Mouse (Mus musculus): Measurements from ENCODE around the gene Parva. TPM values are rescaled to one million over a fixed set of nuclear protein-coding genes. Genes with fewer than 3 reads are reported as not detected.

Parva gene
- polyA plus RNA-seq, 1 experiment from 2014 or later: 83.3 TPM

GRCm38 (mm10) chr7:112614791-112615668, 187.7 kb downstream of the Parva start:
- Histone ChIP-seq H3K9me3 (replicated peaks; ENCODE audit: control insufficient read depth, low read length) (no peaks in the 10 kb centered on the region), H3K9ac (ENCODE audit: low read depth, low read length) (no peak overlapping the region), H3K27ac (ENCODE audit: low read depth, low read length) (no peak overlapping the region), H3K4me3 (ENCODE audit: low read depth, low read length) (no peak overlapping the region), H3K4me1 (ENCODE audit: control insufficient read depth, insufficient read depth, low read length) (0 out of 2 replicates have a peak, but pooled peaks cover 3% of the 10 kb centered on the region), H3K36me3 (ENCODE audit: control insufficient read depth, insufficient read depth, low read length) (no peaks in the 10 kb centered on the region), H3K27me3 (ENCODE audit: control insufficient read depth, insufficient read depth, low read length) (no peaks in the 10 kb centered on the region), H3K4me2 (no peak overlapping the region)
- WGBS (ENCODE audit: insufficient replicate concordance): 59% methylated on average over 10 of the region's 10 CpGs
- no peak for ATAC-seq (replicated peaks; ENCODE audit: insufficient number of reproducible peaks, low FRiP score, low TSS enrichment)

DNA sequence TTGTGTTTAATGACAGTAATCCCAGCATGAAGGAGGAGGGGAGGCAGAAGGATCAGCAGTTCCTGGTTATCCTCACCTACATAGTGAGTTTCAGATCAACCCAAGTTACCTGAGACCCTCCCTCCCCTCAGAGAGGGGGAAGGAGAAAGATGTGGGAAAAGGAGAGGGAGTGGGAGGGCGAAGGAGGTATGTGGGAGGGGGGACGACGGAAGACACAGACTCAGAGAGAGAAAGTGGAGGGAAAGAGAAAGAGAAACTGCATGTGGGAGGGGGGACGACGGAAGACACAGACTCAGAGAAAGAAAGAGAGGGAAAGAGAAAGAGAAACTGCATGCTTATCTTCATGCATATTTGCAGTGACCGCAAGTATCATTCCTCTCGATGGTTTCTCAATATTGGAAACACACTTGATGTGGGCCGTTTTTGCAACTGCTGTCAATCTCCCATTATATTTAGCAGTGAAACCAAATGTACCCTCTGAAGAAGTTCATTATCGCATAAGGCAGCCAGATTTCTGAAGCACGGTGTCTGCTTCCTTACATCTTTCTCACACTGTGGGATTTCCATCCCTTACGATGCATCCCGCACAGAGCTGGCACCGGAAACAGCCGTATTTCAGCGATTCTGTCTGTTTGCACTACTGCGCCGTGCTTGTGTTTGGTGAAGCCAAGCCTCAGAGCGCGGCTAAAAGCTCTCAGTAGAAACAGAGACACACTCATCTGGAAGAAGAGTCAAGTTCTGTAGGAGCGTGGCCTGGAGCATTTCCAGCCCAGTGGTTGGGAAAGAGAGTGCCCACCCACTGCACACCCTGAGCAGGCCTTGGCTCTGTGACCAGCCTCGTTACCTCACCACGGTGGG, 193.2 kb downstream of the Parva start:
- Histone ChIP-seq H3K27me3 (ENCODE audit: control insufficient read depth, insufficient read depth, low read length) (no peaks in the 10 kb centered on the region), H3K27ac (ENCODE audit: low read depth, low read length) (no peak overlapping the region), H3K36me3 (ENCODE audit: control insufficient read depth, insufficient read depth, low read length) (no peaks in the 10 kb centered on the region), H3K9ac (ENCODE audit: low read depth, low read length) (no peak overlapping the region), H3K9me3 (replicated peaks; ENCODE audit: control insufficient read depth, low read length) (no peaks in the 10 kb centered on the region), H3K4me3 (ENCODE audit: low read depth, low read length) (no peak overlapping the region), H3K4me1 (ENCODE audit: control insufficient read depth, insufficient read depth, low read length) (0 out of 2 replicates have a peak, but pooled peaks cover 6% of the 10 kb centered on the region), H3K4me2 (no peak overlapping the region)
- no peak for ATAC-seq (replicated peaks; ENCODE audit: insufficient number of reproducible peaks, low FRiP score, low TSS enrichment)
- WGBS (ENCODE audit: insufficient replicate concordance): 78% methylated on average over 22 of the region's 22 CpGs

DNA sequence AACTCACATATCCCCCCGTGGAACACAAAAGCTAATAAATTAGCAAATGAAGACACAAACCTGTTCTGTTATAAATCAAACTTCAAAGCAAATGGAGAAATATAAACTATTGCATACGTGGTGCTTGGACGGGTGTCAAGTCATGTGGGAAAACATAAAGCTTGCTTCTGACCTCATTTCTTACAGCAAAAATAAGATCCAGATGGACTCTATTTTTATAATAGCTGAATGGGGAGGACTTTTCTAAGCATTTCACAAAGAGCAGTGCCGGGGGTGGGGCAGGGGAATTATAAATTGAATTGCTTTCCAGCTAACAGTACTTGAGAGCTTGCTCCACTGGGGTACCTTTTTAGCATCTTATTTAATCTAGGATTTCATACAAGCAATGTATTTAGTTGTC, 200.2 kb downstream of the Parva start:
- WGBS (ENCODE audit: insufficient replicate concordance): 78% methylated on average over 4 of the region's 4 CpGs
- H3K9me3 ChIP-seq (replicated peaks; ENCODE audit: control insufficient read depth, low read length): no peaks in the 10 kb centered on the region
- H3K27me3 ChIP-seq (ENCODE audit: control insufficient read depth, insufficient read depth, low read length): no peaks in the 10 kb centered on the region
- no peak overlapping the region for H3K4me2 ChIP-seq
- H3K9ac ChIP-seq (ENCODE audit: low read depth, low read length): no peak overlapping the region
- H3K4me3 ChIP-seq (ENCODE audit: low read depth, low read length): no peak overlapping the region
- H3K4me1 ChIP-seq (ENCODE audit: control insufficient read depth, insufficient read depth, low read length): no peaks in the 10 kb centered on the region
- no peak overlapping the region for H3K27ac ChIP-seq (ENCODE audit: low read depth, low read length)
- no peaks in the 10 kb centered on the region for H3K36me3 ChIP-seq (ENCODE audit: control insufficient read depth, insufficient read depth, low read length)
- no peak for ATAC-seq (replicated peaks; ENCODE audit: insufficient number of reproducible peaks, low FRiP score, low TSS enrichment)

DNA sequence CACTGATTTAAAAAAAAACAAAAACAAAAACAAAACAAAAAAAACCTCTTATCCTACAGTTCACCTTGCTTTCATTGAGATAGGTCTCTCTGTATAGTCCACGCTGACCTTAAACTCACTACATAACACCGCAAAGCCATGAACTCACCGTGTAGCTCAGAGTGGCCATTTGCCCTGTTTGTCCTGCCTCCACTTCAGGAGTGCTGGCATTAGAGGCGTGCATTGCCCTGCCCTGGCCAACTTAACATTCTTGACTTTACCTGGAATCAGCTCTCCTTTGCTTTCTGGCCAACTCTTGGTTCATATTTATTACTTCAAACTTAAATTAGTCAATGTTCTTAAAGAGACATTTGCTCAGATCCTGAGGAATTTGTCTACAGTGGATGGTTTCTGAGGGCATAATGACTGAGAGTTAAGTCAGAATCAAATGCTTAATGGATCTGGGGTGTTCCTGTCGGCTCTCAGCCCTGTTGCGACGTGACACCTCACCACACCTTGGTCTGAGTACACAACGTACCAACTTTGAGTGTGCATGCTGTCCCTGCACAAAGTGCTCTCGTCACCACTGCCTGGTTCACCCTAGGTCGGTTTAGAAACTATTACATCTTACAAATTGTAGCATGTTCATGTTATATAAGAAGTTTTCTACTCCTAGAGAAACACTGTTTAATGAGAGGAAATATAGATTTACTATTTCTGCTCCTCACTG, 207.4 kb downstream of the Parva start:
- ATAC-seq (replicated peaks; ENCODE audit: insufficient number of reproducible peaks, low FRiP score, low TSS enrichment): no peak
- Histone ChIP-seq H3K36me3 (ENCODE audit: control insufficient read depth, insufficient read depth, low read length) (no peaks in the 10 kb centered on the region), H3K27me3 (ENCODE audit: control insufficient read depth, insufficient read depth, low read length) (no peaks in the 10 kb centered on the region), H3K4me3 (ENCODE audit: low read depth, low read length) (no peak overlapping the region), H3K9me3 (replicated peaks; ENCODE audit: control insufficient read depth, low read length) (no peaks in the 10 kb centered on the region), H3K9ac (ENCODE audit: low read depth, low read length) (no peak overlapping the region), H3K4me1 (ENCODE audit: control insufficient read depth, insufficient read depth, low read length) (no peaks in the 10 kb centered on the region), H3K4me2 (no peak overlapping the region), H3K27ac (ENCODE audit: low read depth, low read length) (no peak overlapping the region)
- 79% methylated on average over 10 of the region's 10 CpGs for WGBS (ENCODE audit: insufficient replicate concordance)

DNA sequence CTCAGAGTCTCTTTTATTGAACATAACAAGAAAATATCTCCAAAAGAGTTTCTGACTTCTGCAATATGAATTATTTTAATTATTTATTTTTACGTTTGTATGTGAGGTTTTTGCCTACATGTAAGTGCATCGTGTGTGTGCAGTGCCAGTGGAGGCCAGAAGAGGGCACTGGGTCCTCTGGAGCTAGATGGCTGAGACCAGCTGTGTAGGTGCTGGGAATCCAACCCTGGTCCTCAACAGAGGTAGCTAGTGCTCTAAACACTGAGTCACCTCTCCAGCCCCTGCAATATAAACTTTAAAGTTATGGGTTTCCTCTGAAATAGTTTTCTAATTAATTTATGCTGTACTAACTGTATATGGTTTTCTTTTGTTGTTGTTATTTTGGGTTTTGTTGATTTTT, 208.6 kb downstream of the Parva start:
- ATAC-seq (replicated peaks; ENCODE audit: insufficient number of reproducible peaks, low FRiP score, low TSS enrichment): no peak
- Histone ChIP-seq H3K4me2 (no peak overlapping the region), H3K9me3 (replicated peaks; ENCODE audit: control insufficient read depth, low read length) (no peaks in the 10 kb centered on the region), H3K9ac (ENCODE audit: low read depth, low read length) (no peak overlapping the region), H3K36me3 (ENCODE audit: control insufficient read depth, insufficient read depth, low read length) (no peaks in the 10 kb centered on the region), H3K27ac (ENCODE audit: low read depth, low read length) (no peak overlapping the region), H3K27me3 (ENCODE audit: control insufficient read depth, insufficient read depth, low read length) (no peaks in the 10 kb centered on the region), H3K4me1 (ENCODE audit: control insufficient read depth, insufficient read depth, low read length) (no peaks in the 10 kb centered on the region), H3K4me3 (ENCODE audit: low read depth, low read length) (no peak overlapping the region)
- 83% methylated on average over 2 of the region's 2 CpGs for WGBS (ENCODE audit: insufficient replicate concordance)

Other genes starting within 250 kb of the Parva start
- gene Mical2, start 201.6 kb upstream of the Parva start, polyA plus RNA-seq (2014; fragmentation: Nextera tagmentation; extraction: Ambion mirVana): 117 and 132 TPM in 2 replicates